Mouse (Mus musculus): ENCODE results near the gene Edem3.
"Not testable (repeated sequence)": the region's sequence is repeated elsewhere in the genome, so short reads cannot be mapped to it uniquely, and the experiment has no call there.

Edem3 gene

DNA sequence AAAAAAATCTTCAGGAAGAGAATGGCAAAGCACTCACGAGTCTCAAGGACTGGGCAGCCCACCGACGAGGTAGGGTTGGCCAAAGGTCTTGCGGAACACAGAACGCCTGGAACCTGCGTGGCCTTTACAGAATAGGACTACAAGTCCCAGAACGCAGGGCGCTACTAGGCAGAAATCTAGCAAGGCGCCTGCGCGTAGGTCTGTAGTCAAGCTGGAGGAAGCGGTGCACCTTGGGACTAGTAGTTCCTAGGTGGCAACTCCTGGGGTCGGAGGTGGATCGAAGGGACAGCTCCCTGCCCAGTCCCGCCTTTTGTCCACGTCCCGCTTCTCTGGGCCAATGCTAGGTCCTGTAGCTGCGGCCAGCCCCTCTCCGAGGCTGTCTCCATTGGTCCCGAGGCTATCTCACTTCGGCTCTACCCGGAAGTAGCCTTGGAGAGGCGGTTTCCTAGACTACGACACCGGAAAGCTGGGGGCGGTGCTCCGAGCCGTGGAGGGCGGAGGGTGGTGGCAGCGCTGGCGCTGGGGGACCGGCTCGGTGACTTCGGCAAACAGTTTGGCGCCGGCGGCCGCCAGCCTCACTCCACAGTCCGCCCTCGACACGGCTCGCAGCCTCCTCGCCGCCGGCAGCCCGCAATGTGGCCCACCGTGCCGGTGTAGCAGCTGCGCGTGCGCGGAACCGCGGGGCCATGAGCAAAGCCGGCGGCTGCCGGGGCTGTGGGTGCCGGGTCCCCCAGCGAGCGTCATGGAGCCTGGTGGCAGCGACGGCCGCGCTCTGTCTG is at the start of gene Edem3:
Gene Edem3 (plus strand): TSS at position 491 of the 779 bp plus-strand sequence.
- DNase-seq: peak; percentile 96 to 99

DNA sequence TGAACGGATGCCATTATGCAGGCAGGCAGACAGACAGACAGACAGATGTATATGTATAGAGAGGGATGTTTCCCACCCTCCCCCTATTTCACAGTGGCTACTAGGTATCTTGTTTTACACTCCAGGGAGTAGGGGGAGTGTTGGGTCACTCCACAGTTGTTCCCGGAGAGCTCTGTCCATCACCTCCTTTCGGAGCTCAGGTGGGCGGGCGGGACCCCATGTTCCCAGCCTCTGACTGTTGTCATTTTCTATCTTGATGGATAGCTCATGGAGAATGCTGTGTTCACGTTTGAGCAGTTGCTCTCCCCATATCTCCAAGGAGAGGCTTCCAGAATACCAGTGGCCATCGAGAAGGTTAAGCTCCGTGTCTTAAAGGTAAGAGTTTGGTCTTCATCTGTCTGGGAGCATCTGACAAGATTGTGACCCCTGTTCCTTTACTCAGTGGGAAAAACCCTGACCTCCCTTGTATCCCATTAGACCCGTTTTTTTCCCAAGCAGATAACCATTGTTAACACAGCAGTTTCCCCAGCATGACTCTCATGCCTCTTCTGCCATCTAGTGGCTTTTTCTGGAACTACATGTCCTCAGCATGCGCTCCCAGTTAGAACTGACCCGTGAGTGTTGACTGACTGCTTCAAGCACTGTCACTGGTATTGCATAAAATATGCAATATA is 49.3 kb upstream of the Edem3 start:
- peak; percentile 90 to 96 for DNase-seq

- DNase-seq: no peak
Observed at GRCm38 (mm10) chr1:151706397-151706752, 48.8 kb upstream of the Edem3 start.

DNA sequence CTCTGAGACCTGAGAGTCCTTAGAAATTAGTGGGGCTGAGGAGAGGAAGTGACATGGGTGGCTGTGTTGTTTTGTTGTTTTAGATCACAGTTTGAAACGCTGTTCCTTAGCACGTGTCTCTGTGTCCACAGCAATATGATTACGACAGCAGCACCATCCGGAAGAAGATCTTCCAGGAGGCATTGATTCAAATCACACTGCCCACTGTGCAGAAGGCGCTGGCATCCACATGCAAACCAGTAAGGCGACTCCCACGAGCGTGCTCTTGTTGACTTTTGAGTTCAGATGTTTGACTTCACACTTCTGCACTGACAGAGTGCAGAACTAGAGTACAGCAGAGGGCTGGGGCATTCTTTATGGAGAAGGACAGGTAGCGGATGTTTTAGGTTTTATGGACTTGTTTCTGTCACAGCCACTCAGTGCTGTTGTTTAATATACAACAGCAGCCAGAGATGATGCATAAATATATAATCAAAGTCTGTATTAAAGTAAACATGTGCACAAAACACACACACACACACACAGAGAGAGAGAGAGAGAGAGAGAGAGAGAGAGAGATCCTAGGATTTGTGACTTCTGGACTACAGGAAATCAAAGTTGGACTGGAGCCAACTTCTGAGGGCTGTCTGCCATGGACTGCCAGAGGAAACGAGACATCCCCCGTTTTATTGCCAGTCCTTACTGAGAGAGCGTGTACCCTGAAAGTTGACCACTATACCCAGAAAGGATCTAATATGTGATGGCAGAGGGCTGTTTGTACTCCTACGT is 46.0 kb upstream of the Edem3 start:
- peak; percentile 80 to 87 for DNase-seq

DNA sequence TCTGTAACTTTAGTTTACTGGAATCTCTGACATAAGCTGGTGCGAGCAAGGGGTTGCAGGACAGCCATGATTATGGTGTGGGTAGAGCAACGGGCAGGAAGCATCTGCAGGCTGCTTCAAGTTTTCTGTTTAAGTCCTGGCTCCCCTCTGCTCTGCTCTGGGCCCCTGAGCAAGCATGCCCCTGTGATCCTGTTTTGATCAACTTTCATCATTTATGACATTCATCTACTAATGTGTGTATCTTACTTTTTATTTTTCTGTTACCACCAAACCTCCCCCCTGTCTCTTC is 45.5 kb upstream of the Edem3 start:
- no peak for DNase-seq

- no peak for DNase-seq
Observed at GRCm38 (mm10) chr1:151710424-151711055, 44.6 kb upstream of the Edem3 start.

DNA sequence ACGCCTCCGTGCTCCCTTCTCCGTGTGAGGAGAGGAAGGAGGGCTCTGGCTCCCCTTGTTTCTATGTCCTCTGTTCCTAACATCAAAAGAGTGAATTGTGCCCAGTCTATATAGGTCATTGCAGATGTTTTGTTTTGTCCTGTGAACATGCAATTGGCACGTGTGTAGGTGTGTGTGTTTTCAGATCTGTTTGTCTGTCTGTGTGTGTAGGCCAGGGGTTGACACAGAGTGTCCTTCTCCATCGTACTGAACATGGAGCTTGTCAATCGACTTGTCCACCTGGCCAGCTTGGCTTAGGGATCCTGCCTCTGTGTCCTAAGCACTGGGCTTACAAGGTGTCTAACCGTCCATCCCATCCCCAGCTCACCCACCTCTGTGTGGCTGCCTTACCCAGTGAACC is 44.1 kb upstream of the Edem3 start:
- no peak for DNase-seq

- no peak for DNase-seq
Observed at GRCm38 (mm10) chr1:151712664-151713063, 42.5 kb upstream of the Edem3 start.

- no peak for DNase-seq
Observed at GRCm38 (mm10) chr1:151713622-151714021, 41.5 kb upstream of the Edem3 start.

DNA sequence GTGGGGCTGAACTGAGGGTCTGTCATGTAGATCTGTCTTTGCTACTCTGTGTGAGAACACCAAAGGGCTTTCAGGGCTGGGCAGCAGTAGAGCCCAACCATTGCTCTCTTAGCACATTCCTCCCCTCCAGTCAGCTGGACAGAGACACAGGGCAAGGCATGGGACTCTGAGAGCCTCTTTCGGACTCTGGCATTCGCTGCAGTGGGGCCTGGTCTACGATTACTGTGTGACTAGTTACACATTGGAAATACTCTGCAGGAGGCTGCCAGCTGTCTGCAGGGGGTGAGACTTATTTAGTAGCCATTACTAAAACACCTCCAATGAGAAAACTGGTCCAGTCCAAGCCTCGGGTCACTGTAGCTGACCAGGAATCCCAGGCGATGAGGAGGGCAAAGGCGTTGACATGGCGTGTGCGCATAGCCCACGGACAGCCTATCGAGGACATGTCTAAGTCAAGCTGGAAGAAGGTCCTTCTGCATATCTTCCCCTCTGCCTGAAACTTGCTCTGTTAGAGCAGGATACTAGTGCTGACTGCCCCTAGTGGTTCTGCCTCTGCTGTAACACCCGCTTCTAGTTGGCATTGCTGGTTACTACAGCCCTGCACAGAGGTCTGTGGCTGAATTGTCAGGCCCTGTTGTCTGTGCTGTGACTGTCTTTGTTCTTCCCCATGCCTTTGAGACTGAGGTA is 39.0 kb upstream of the Edem3 start:
- peak in 1 of 2 experiments; percentile 19 for DNase-seq

DNA sequence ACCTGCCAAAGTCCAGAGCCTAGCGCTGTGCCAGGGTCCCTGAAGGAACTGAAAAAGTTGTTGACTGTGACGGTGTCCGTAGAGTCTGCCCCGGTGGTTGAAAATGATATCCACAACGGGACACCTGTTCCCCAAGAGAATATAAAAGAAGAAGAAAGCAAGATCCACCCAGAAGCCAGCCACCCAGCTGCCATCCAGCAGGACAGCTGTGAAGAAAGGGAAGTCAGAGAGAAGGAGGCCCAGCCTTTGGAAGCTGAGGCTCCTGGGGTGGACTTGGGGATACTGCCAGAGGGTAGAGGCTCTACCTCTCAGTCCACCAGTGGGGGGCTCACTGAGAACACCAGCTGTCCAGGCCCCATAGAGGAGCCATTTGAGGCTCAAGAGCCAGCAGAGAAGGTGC is 37.5 kb upstream of the Edem3 start:
- no peak for DNase-seq

DNA sequence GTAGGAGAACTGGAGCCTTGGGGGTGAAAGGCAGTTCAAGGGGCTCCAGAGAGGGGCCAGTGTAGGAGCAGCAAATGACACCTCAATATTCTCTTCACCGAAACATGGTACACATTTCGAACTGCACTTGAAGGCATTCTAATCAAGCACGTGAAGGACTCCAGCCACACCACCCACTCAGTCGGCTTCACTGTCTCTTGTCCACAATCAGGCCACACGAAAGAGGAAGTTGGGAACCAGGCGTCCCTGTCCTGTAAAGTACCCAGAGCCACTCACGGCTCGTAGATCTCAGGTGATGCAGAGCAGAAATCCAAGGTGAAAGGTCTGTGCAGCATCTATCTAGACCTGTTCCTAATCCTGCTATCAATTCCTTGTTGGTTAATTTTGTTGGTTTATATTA is 36.6 kb upstream of the Edem3 start:
- DNase-seq: no peak

GRCm38 (mm10) chr1:151719911-151720310 is 35.3 kb upstream of the Edem3 start:
- peak; percentile 61 to 63 for DNase-seq

- peak in 1 of 2 experiments; percentile 22 for DNase-seq
Observed at GRCm38 (mm10) chr1:151720566-151720965, 34.6 kb upstream of the Edem3 start.

DNA sequence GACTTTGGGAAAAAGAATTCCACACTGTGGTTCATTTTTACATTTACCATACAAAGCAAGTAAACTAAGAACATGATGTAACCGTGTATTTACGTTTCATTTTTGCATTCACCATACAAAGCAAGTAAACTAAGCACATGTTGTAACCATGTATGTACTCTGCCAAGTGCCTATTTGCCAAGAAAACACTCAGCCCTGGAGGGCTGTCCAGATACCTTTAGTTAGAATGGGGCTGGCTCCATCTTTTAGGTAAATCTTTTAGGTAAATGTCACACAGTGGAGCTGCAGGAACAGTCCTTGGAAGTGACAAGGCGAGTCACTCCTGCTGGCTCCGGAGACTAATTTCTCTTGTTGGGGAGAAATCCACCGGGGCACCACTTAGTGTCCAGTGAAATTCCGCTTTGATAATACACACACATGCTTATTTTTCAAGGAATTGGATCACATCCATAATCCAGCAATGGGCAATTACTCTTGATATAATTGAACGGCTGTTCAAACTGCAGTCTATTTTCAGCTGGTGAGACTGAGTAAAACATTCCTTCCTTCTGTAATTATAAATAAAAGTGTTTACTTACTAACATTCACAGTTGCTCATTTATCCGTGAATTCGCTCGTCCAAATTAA is 33.7 kb upstream of the Edem3 start:
- peak; percentile 22 to 37 for DNase-seq

DNA sequence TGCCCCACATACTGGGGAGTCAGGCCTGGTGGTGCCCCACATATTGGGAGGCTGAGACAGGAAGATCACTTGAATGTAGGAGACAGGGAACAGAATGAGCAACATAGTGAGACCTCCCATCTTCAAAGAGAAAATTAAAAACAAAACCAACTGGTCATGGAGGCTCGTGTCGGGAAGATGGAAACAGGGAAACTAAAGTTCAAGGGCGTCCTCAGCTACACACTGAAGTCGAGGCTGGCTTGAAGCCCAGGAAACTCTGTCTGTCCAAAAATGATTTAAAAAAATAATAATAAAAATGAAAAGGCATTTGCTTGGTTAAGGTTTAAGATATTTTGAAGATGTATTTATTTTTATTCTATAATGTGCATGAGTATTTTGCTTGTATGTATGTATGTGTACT is 31.4 kb upstream of the Edem3 start:
- DNase-seq: no peak

DNA sequence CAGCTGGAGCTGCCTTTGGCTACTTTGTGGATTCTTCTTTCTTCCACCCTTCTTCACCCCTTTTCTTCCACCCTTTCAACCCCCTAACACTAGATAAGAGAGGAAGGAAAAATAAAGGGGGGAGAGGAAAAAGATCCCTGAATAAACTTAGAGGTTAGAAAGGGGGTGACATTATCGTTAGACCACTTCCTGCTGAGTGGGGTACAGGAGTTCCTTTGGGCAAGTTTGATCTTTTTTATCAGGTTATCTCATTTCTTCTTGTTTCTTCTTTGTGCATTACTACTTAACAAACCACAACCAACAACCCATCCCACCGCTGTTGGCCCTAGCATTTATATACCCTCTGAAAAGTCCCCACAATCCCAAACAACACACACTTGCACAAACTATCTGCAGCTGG is 29.6 kb upstream of the Edem3 start:
- DNase-seq: no peak

DNA sequence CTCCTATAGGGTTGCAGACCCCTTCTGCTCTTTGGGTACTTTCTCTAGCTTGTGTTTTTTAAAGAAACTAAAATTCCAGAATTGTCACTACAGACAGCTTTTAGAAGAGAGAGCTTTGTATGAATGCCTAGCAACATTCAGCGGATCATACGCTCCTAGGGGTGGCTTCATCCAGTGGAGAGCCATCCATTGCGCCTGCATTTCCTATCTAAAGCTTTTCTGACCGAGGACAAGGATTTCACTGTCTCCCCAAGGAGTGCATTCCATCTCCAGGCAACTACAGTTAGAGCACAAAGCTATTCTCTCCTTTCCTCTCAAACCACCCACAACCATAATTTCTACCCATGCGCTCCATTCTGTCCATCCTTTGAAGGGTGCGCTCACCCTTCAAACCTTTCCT is 28.8 kb upstream of the Edem3 start:
- no peak for DNase-seq

DNA sequence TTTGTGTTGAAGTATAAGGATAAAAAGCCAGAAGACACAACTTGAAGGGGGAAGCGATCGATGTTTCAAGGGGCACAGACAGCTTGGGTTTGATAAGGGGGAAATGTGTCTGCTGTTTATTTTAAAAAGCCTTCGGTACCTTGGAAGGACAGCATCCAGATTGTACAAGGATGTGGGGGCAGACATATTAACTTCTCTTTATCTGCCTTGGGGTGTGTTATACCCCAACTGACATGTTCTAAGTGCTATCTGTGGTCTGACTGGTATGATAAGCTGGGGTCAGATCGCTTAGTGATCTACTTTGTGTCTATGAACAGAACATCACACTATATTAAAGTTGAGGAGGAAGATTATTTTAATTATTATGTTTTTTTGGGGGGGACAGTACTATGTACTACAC is 27.0 kb upstream of the Edem3 start:
- no peak for DNase-seq

DNA sequence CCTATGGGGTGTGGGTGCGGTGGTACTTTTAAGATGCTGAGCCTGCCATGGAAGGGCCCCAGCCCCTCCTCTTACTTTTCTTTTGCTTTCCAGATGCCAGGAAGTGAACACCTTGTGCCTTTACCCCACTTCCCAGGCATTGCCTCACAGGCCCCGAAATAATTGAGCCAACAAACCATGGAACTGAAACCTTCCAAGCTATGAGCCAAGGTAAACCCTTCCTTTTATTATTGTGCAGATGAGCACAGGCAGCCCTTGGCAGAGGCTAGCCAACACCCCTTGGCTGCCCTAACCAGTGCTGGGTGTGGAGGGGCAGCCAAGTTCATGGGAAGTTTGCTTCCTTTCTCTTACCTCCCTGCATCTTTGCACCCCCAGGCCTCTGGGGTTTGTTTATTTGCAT is 18.0 kb upstream of the Edem3 start:
- no peak for DNase-seq

DNA sequence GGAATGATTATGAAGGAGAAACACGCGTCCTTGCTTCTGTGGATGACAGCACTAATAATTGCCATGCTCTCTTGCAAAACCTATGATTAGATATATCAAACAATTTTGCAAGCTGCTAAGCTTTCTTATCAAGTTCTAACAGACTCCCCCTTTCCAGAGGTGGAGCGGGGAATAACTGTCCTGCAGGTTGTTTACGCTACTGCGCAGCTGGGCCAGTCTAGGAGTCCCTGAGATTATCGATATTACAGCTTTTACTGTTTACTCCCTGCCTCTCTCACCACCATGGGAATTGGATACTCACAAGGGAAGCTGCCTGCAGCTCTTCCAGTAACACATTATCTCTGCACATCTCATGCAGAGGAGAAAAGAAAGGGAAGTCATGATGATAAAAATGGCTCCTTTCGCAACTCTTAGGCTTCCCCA is 14.0 kb upstream of the Edem3 start:
- DNase-seq: no peak

GRCm38 (mm10) chr1:151749894-151750293 is 5.3 kb upstream of the Edem3 start:
- DNase-seq: not testable (repeated sequence)

Data from cerebellum, postnatal 10 days (tissue).